Mouse (Mus musculus) heart, postnatal 25 days (tissue): ENCODE data around the gene Pheta2. TPM values are rescaled to one million over a fixed set of nuclear protein-coding genes. Genes with fewer than 3 reads are reported as not detected.

ENCODE experiments used
- DNase-seq: peaks from one replicate; pipeline ENCODE4 v3.0.0; 2022; ENCODE audit warnings: low spot score
- intact Hi-C: fragments of 180-260 bp; cut with DNase I; formaldehyde crosslinking; loops from one replicate; pipeline ENCODE4 v1.15.1; 2025
- total RNA-seq, 2 experiments: library from RNA; stranded (reverse); gene quantifications; 2 replicates each; pipeline ENCODE4 v1.2.3; 2021

The Pheta2 gene
- total RNA-seq, 2 experiments from 2014 or later = 0.70 to 1.4 TPM

DNA sequence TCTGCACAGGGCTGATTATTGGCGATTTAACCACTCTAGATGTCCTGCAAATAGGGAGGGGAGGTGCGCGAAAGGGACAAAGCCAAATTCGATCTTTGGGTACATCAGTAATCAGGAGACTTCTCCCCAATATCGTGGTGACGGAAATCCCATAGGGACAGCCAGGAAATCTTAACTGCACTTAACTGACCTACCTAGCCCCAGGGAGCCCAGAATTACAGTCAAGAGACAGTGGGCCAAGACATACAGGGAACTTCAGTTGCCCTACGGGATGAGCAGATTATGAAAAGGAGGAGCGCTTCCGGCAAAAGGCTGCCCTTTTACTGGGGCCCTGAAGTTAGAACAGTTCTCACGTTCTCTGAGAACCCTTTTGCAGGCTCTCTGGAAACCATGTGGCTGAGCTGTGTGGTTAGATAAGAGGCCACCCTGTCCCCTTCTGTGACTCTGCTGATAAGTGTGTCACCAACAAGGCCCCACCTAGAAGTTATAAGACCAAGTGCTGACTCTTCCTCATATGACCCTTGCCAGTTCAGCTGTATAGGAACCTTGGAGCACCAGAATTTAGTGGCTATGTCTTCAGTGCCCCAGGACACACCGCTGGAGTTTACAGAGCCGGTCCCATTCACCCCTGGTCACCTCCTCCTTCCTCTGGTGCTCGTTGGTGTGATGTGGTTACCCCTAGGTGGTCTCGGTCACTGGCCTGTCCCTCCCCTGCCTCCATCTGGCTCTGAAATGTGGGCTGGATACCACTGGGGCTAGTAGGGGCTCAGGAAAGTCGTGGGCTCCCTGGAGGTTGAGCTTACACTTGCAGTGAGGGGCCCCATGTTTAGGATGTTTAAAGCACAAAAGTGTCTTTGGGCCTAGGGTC lies 3.2 kb downstream of the Pheta2 start:
- DNase-seq = no peak
- intact Hi-C loops = no loop called here

DNA sequence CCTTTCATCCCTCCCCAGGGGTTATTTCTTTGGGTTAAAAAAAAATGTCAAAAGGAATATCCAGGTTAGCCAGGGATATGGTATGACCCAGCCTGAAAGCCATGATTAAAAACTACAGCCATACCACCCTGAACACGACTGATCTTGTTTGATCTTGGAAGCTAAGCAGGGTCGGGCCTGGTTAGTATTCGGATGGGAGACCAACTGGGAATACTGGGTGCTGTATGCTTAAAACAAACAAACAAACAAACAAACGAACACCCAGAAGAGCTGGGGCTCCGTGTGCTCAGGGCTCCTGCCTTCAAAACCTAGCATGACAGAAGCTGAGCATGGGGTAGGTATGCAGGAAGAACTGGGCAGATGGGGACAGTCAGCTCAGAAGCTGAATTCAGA lies 3.8 kb downstream of the Pheta2 start:
- no peak for DNase-seq
- intact Hi-C loops = no loop called here

DNA sequence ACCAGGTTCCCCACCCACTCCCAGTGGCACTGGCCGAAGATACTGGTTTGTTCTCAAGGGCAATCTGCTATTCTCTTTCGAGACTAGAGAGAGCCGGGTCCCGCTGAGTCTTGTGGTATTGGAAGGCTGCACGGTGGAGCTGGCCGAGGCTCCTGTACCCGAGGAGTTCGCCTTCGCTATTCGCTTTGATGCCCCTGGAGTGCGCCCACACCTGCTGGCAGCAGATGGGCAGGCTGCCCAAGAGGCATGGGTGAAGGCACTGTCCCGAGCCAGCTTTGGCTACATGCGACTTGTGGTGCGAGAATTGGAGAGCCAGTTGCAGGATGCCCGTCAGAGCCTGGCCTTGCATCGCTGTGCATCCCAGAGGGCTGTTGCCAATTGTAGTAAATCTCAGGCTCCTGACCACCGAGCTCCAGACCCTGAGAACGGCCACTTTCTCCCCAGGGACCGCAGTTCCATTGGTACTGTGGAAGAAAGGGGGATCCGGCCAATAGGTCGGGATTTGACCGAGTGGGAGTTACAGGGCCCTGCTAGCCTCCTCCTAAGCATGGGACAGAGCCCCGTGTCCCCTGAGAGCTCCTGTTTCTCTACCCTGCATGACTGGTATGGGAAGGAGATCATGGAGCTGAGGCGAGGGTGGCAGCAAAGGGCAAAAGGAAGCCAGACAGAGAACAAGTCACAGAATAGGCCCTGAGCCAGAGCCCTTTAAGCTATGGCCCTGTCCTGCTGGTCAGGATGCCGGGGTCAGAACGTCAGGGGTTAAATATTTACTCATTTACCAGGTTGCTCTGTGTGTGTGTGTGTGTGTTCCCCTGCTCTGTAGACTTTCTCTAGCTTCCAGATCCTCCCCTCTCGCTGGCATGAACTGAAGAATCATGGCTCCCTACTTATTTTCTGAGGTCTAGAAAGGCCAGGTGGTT lies 4.9 kb downstream of the Pheta2 start:
- no peak for DNase-seq
- intact Hi-C loops = no loop called here

DNA sequence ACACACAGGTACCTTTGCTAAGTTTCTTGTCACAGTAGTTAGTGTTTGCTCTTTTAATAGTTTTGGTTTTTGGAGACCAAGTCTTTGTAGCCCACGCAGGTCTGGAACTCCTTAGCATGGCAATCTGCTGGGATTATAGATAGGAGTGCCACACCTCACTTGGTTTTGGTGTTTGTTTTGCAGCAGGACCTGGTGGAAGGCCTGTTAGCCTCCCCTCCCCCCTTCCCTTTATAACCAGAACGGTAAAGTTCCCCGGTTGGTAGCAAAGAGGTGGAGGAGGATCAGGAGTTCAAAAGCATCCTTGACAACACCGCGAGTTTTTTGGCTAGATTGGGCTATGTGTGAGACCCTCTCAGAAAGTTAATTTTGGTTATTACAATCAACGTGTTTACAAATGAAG lies 6.2 kb downstream of the Pheta2 start:
- no peak for DNase-seq
- intact Hi-C loops = loop anchor here (5.0 kb wide), 1 partner anchor 198 kb away; the partner anchor contains the start of gene Srebf2

DNA sequence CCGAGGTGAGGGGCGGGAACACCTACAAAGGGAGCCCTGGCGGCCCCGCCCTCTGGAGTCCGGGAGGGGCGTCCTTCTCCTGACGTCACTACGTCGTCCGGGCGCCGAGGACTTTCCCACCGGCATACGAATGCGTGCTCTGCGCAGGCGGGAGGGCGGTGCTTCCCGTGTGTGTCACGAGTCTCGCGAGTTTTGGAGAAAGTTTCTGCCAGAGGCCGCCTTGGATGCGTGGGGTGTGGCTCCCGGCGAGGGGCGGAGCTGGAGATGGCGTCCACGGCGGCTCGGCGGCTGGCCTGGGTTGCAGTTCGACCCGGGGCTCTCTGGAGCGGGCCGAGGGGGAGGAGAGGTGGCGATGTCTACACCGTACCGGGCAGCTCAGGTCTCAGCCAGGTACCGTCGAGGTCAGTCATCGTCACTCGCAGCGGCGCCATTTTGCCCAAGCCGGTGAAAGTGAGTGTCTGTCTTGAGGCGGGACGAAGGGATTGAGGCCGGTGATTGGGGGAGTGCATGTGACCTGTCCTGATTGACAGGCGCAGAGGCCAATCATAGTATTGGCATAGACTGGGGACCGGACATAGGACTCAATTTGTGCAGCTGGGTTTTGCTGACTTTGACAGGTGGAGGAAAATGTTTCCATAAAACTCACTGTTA lies 7.2 kb downstream of the Pheta2 start:
- intact Hi-C loops = loop anchor here (5.0 kb wide), 1 partner anchor 199 kb away; the partner anchor contains the start of gene Srebf2
- DNase-seq = peak; percentile 95

DNA sequence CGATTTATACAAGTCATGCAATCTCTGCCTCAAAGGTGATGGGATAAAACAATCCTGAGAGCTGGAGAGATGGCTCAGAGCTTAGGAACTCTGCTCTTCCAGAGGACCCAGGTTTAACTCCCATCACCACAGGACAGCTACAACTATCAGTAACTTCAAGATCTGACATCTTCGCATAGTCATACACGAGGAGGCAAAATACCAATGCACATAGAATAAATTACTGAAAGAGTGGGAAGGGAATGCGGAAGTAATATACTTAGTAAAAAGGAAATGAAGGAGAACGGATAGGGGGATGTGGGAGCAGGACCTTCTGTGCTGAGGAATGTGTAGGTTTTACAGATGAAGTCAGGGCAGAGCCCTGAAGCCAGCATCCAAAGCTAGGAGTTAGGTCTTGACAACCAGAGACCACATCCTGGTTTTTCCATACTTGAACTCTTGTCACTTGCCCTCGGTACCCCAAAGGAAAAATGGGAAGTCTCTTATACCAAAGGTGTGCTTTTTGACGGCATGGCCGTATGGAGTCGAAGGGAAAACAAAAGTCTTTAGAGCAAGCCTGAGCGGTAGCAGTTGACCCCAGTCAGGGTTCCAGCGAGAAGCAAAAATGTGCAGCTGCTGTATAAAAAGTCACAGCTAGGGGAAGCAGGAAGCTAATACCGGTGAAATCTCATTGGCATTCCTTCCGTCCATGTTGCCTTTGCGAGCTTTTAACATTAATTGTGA lies 8.0 kb downstream of the Pheta2 start:
- DNase-seq = no peak
- intact Hi-C loops = loop anchor here (5.0 kb wide), 1 partner anchor 199 kb away; the partner anchor contains the start of gene Srebf2

DNA sequence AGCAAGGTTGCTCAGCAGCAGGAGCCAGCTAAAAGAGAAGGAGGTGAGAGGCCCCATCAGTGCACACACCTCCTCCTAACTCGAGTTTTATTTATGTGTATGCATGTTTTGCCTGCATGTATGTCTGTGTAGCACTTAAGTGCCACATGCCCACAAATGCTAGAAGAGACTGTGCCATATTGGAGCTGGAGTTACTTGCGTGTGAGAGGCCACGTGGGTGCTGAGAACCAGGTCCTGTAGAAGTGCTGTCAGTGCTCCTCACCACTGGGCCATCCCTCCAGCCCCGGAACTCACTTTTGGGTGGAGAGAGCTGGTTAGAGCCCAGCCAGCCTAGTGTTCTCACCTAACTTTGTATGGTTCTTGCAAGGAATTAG lies 8.5 kb downstream of the Pheta2 start:
- intact Hi-C loops = loop anchor here (5.0 kb wide), 1 partner anchor 200 kb away; the partner anchor contains the start of gene Srebf2
- no peak for DNase-seq

DNA sequence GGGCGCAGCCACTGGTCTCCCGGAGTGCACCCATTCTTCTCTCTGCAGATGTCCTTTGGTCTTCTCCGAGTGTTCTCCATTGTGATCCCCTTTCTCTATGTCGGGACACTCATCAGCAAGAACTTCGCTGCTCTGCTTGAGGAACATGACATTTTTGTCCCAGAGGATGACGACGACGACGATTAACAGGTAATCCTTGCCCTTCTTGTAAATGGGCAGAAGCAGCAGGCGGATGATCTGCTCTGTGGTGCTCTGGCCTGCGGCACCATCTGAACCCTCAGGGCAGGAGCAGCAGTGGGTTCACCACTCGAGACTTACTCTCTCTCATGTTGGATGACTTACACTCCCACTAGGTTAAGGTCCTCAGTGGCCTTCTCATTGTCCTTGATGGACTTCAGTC lies 9.1 kb downstream of the Pheta2 start:
- intact Hi-C loops = loop anchor here (5.0 kb wide), 1 partner anchor 201 kb away; the partner anchor contains the start of gene Srebf2
- DNase-seq = no peak

DNA sequence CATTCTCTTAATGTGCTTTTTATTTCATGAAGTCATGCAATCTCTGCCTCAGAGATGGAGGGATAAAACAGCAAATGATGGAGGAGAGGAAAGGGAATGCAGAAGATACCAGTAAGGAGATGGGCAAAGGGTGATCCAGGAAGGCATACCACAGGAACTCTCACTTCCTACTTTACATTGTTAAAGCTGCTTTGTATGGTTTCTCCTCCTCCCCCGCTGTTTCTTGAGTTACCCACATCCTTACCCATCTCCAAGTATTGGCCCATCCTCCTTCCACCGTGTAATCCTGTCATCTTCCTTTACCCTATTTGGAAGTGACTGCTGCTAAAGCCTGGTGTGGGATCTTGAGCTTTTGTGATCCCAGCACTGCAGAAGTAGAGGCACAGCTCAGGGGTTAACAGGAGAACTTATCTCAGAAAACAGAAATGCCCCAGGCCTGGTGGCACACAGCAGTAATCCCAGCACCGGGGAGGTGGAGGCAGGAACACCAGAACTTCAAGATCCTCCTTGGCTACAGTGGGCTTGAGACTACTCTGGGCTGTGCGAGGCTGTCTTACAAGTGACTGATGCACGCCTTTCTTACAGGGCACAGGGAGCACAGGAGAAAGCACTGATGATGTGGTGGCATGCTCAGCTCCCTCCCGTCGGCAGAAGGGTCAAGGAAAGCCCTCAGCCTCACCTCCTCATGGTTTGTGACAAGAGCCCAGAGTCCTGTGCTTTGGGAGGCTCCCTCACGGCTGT lies 9.7 kb downstream of the Pheta2 start:
- intact Hi-C loops = loop anchor here (5.0 kb wide), 1 partner anchor 201 kb away; the partner anchor contains the start of gene Srebf2
- no peak for DNase-seq

DNA sequence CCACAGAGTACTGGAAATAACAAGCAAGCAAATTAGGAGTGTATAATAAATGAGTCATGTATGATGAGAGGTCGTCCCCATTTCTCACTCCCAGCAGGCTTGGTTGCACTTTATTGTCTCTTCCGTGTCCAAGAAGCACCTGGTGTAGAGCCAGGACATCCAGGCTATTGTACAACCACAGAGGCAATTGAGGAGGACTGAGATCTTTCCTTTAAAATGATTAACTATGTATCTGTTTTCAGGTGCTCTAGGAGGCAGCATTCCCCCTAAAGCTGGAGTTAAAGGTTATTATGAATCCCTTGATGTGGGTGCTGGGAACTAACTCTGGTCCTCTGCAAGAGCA lies 10.2 kb downstream of the Pheta2 start:
- DNase-seq = no peak
- intact Hi-C loops = loop anchor here (5.0 kb wide), 1 partner anchor 202 kb away; the partner anchor contains the start of gene Srebf2

DNA sequence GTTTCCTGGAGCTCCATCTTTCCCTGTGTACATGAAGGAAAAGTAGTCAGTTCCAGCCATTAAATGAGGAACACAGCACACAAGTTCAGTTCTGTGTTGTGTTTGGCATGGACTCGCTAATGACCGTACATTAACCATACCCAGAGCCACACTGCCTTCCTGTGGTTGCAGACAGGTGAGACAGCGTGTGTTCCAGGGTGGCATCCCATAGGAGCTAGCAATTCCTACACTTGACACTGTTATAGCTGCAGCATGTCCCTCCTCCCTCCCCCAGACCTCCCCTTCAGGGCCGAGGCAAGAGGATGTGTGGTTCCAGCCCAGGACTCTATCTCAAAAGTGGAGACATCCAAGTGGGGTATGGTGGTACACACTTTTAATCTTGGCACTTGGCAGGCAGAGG lies 11.6 kb downstream of the Pheta2 start:
- intact Hi-C loops = no loop called here
- no peak for DNase-seq

DNA sequence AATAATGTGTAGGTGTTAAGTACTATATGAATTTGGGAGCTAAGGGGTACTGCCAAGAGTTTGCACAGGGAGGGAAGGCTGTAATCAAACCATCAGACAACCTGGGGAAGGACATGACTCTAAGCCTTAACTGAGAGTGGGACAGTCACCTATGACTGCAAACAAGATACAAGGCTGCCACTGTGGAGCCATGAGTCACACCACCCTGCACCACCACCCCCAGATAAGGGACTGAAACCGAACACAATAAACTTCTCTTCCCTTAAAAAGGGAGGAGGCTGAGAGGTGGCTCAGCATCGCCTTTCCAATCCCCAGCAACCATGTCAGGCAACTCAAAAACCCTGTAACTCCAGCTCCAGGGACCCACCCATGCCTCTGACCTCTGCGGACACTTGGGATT lies 12.7 kb downstream of the Pheta2 start:
- DNase-seq = no peak
- intact Hi-C loops = no loop called here

DNA sequence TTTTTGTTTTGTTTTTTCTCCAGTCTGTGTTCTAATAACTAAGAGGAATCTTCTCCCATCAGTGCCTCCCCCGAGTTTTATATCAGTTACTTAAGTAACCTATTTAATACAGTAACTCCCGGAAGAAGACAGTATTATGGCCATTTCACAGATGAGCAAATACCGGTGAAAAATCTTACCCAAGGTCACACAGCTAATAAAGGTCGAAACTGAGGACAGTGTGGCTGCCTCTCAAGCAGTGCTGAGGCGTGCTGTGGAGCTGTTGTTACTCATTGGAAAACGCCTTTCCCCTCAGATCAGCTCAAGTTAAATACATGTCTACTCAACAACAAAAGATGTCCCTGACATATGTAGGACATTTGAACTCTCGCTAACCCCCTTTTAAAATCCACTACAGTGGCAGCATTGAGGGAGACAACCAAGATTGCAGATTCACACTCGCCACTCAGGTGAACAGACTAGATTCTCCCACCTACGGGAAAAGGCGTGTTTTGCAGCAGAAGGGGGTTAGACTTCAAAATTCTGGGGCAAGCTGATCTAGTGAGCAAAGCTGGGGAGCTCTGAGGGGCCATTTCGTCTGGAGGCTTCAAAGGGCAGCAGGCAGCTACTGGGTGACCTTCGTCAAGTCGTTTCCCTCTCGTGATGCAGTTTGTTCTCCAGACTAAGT lies 14.5 kb downstream of the Pheta2 start:
- intact Hi-C loops = no loop called here
- no peak for DNase-seq

DNA sequence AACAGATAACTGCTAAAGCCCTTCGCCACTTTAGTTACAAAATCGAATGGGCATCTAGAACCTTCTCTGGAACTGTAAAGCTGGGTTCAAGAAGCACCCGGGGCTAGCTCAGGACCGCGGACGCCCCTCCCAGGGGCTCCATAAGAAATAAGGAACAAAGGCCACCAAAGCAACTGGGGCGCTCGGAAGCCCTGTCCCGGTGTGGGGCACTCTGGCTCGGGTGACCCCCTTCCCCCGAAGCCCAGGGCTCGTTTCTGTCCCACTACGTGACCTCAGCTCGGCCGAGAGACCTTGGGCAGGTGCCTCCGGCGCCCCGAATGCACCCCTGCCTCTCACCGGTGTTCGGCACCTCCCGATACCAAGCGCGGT lies 15.0 kb downstream of the Pheta2 start:
- intact Hi-C loops = loop anchor here (1.0 kb wide), 2 partner anchors 27 to 64 kb away; partner anchors contain the start of gene Cyp2d22

DNA sequence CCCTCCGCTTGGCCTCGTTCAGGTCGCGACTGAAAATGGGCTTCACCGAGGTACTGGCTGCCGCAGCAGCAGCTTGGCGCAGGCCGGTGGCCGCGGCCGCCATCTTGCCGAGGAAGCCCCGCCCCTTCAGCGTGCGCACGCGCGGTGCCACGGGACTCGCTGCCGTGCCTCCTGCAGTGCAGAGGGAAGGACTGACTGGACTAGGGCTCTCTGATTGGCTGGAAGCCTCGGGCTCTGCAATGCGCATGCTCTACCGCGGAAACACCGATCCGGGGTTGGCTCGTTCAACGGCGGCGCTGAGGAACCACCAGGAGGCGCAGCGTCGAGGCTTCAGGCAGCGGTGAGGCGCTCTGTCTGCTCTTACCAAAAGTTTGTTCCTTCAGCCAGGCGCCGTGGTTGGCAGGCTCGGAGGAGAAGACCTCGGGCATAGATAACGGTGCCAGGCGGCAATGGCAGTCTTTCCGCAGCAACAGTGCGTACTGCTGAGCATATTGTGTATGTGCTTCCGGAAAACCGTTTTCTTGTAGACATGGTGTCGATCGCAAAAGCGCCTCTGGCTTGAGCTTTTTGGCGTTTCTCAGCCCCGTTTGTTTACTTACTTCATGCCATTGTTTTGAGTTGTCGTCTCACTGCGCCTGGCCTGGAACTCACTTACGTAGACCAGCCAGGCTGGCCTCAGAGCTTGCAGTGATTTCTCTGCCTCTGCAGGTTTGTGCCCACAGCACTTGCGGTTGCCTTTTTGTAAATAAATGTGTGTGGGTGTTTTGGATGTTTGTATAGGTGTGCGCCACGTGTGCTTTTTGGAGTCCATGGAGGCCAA lies 15.6 kb downstream of the Pheta2 start, which contains the start of gene Ndufa6:
Gene Ndufa6, minus strand, starts transcription at position 197 of the 820 bp plus-strand sequence.
- intact Hi-C loops = loop anchor here (1.0 kb wide), 2 partner anchors 26 to 63 kb away; partner anchors contain the start of gene Cyp2d22
- DNase-seq = peak; percentile 95

More for the DNA sequence above, 15.0 kb downstream of the Pheta2 start:
- no peak for DNase-seq

DNA sequence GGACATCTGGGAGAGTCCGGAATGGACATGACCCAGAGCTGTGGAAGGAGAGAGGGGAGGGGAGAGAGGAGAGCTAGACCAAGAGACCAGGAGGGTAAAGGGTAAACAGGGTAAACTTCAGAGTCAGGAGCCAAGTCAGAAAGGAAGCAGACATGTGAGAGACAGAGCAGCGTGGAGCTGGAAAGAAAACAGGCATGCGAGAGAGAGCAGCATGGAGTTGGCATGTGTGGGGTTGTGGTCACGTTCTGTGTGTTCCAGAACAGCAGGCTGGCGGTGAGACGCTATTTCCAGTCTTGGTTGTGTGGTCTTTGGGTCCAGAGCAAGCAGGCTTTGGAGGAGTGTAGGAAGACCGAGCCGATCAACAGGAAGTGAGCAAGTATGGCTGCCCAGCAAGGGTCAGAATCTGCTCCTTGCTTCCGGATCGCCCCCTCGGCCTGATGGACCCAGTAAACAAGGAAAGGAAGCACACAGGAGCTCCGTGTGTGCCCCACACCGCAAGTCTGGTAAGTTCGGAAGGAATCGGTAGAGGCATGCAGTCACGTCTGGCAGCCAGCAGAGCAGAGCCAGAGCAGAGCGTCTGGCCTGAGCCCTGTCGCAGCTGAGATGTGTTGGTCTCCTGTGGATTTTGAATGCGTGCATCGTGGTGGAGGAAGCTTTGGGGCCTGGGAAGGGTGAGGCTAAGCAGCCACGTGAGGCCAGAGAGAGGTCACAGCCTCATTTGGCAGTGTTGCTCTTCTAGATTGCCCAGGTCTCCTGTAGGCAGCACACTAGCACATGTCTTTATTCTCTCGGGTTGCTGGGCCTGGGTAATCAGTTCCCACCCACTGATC lies 19.9 kb downstream of the Pheta2 start:
- intact Hi-C loops = no loop called here
- DNase-seq = no peak
